Comparison of ENCODE assay signal across 15 mouse cellular contexts in genomic region chr2:22689969-22690368, GRCm38 (mm10).
DNase-seq lines count a peak whose midpoint lies in the region; ATAC-seq and TF ChIP-seq lines count a peak whose summit lies in the region.
"Had no signal": no experiment of that assay in that cellular context is flagged by ENCODE, and none has a peak within 500 bp of the region (broad histone marks: within the 10 kb centered on the region; RNA-seq: fewer than 3 reads in every experiment).

No protein-coding gene starts in this region.

- no peak overlapping the region for H3K4me3 ChIP-seq in kidney, adult 2 months (ENCODE audit: insufficient read depth, low read depth, low read length)
- H3K4me3 ChIP-seq: heart, embryonic 12.5 days; liver, embryonic 15.5 days; neural tube, embryonic 12.5 days had no signal

- no peak overlapping the region for H3K27ac ChIP-seq in kidney, adult 2 months (ENCODE audit: insufficient read depth, low read depth, low read length)
- H3K27ac ChIP-seq: hindbrain, embryonic 14.5 days; liver, embryonic 15.5 days; neural tube, embryonic 12.5 days had no signal

- no peaks in the 10 kb centered on the region for H3K27me3 ChIP-seq in kidney, adult 2 months (replicated peaks; ENCODE audit: control insufficient read depth, insufficient read depth, low read length)
- H3K27me3 ChIP-seq: heart, embryonic 12.5 days; liver, embryonic 15.5 days; neural tube, embryonic 12.5 days had no signal

- no peaks in the 10 kb centered on the region for H3K36me3 ChIP-seq in kidney, adult 2 months (ENCODE audit: control insufficient read depth, insufficient read depth, low read length)
- H3K36me3 ChIP-seq: heart, embryonic 12.5 days; liver, embryonic 15.5 days; neural tube, embryonic 12.5 days had no signal

- TF ChIP-seq CTCF in kidney, adult 2 months (conservative IDR thresholded peaks at IDR 0.05; ENCODE audit: insufficient read depth, insufficient read length, low read depth, low read length): 0 out of 2 replicates have a peak, but pooled peaks have one; percentile 5

- no peak for DNase-seq in kidney, adult 2 months
- DNase-seq in kidney, adult 8-10 months: no peak
- peak; percentile 26 for DNase-seq in thymus, postnatal 14 days
- no peak for DNase-seq in thymus, adult 18-20 months
- peak; percentile 13 for DNase-seq in c-Kit-positive CD71-positive TER-119-negative erythroid progenitor cells, embryonic 14.5 days (ENCODE audit: low read depth)
- peak; percentile 43 for DNase-seq in thymus, postnatal 4 days
- no peak for DNase-seq in spleen, postnatal 14 days (ENCODE audit: low spot score in 2 of 2)
- DNase-seq: cerebellum, postnatal 36 days; kidney, postnatal 10 days; right cerebral cortex, adult 18-20 months had no signal

- TF ChIP-seq POLR2A in kidney, adult 2 months (IDR thresholded peaks at IDR 0.05; ENCODE audit: low read depth, low read length): no peak

- H3K4me1 ChIP-seq in kidney, adult 2 months (ENCODE audit: control insufficient read depth, insufficient read depth, low read length): no peaks in the 10 kb centered on the region
- H3K4me1 ChIP-seq: heart, embryonic 12.5 days; liver, embryonic 15.5 days; neural tube, embryonic 12.5 days had no signal

- ATAC-seq in cerebellum, adult (ENCODE audit: insufficient number of reproducible peaks, low FRiP score, low TSS enrichment): no peak

- WGBS in kidney, adult 2 months: 89% methylated on average over 7 of the region's 7 CpGs

Comparison
In these comparisons a context has a peak if more than half of its experiments do, and no peak if none do; other contexts are left out.
1. DNase-seq: peak in thymus, postnatal 14 days (single experiment), c-Kit-positive CD71-positive TER-119-negative erythroid progenitor cells, embryonic 14.5 days (single experiment) and thymus, postnatal 4 days (single experiment); none in kidney, adult 2 months (single experiment), kidney, adult 8-10 months (0 of 2), thymus, adult 18-20 months (0 of 2) and spleen, postnatal 14 days (0 of 2).